Mouse (Mus musculus) erythroblast, embryonic 14.5 days (primary cell): Measurements from ENCODE around the gene Myod1.

ENCODE experiments used
- GATA1 ChIP-seq: IDR thresholded peaks from 2 replicates; pipeline ENCODE4 v1.6.1; 2012; ENCODE audit warnings: low read length, inconsistent platforms, mixed read lengths
- TAL1 ChIP-seq: IDR thresholded peaks from 3 replicates; pipeline ENCODE4 v1.6.1; 2012; ENCODE audit warnings: low read length, inconsistent platforms, mixed read lengths

DNA sequence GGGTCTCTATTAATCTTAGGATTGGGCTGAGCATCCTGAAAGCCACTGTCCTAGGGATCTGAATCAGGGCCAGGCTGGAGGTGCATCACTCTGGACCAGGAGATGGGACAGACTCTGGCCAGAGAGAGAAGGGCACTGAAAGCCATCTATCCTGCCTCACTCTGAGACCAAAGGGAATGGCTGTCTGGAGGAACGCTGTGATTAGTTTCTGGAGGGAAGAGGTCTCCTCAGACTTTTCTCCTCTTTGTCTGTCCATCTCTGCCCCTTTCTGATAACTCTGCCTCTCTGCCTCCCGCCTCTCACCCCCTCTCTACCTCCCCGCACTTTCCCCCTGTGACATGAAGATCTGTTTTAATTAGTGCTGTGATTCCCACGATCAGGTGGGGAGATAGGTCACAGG, 18.7 kb downstream of the Myod1 start:
- TF ChIP-seq GATA1 (no peak), TAL1 (no peak)
